Mouse (Mus musculus) hindbrain, embryonic 11.5 days (tissue): ENCODE measurements around the gene Il7r. TPM values are rescaled to one million over a fixed set of nuclear protein-coding genes. Genes with fewer than 3 reads are reported as not detected.
"Not testable (repeated sequence)": the region's sequence is repeated elsewhere in the genome, so short reads cannot be mapped to it uniquely, and the experiment has no call there.

ENCODE experiments used
- ATAC-seq: fragments of 200-750 bp; cut with Nextera tagmentation; 2 replicates; pipeline ENCODE4 v1.8.0; 2017; ENCODE audit warnings: mild to moderate bottlenecking, moderate TSS enrichment, moderate library complexity; ENCODE audit not compliant: low FRiP score
- DNase-seq: peaks from one replicate; pipeline ENCODE4 v3.0.0-alpha.2; 2015; ENCODE audit warnings: low spot score
- H3K27ac ChIP-seq: fragments of 300-500 bp; sonication (generic); 2 replicates; pipeline ENCODE4 v1.5.1; 2014; ENCODE audit warnings: mild to moderate bottlenecking, low read depth, low read length
- H3K27me3 ChIP-seq: fragments of 300-500 bp; sonication (generic); 2 replicates; pipeline ENCODE4 v1.6.1; 2014; ENCODE audit warnings: mild to moderate bottlenecking, low read length, moderate library complexity, mixed read lengths; ENCODE audit not compliant: control insufficient read depth, insufficient read depth
- H3K36me3 ChIP-seq: fragments of 300-500 bp; sonication (generic); 2 replicates; pipeline ENCODE4 v1.6.1; 2014; ENCODE audit warnings: mild to moderate bottlenecking, low read length, moderate library complexity, mixed read lengths; ENCODE audit not compliant: control insufficient read depth, insufficient read depth
- H3K4me1 ChIP-seq: fragments of 300-500 bp; sonication (generic); replicated peaks from 2 replicates; pipeline ENCODE4 v1.6.1; 2014; ENCODE audit warnings: low read length, mixed read lengths; ENCODE audit not compliant: control insufficient read depth, insufficient read depth
- H3K4me2 ChIP-seq: fragments of 300-500 bp; sonication (generic); replicated peaks from 2 replicates; pipeline ENCODE4 v1.6.1; 2014; ENCODE audit warnings: mild to moderate bottlenecking, low read depth, low read length
- H3K4me3 ChIP-seq: fragments of 300-500 bp; sonication (generic); 2 replicates; pipeline ENCODE4 v1.5.1; 2014; ENCODE audit warnings: low read depth, low read length
- H3K9ac ChIP-seq: fragments of 300-500 bp; sonication (generic); 2 replicates; pipeline ENCODE4 v1.6.1; 2014; ENCODE audit warnings: low read depth, low read length
- H3K9me3 ChIP-seq: fragments of 300-500 bp; sonication (generic); 2 replicates; pipeline ENCODE4 v1.6.1; 2016; ENCODE audit warnings: low read length; ENCODE audit not compliant: control insufficient read depth
- WGBS: fragments of 180-500 bp; shearing (Covaris S2); extraction: QIAGEN DNeasy Blood & Tissue Kit; methylation state at CpG from one replicate; pipeline ENCODE4 v1.1.7; 2014; 5-methylcytosine and 5-hydroxymethylcytosine counted together
- polyA plus RNA-seq: library from polyadenylated mRNA; unstranded; fragments of >200 nt; fragmentation: Nextera tagmentation; extraction: Ambion mirVana; gene quantifications from 2 replicates; pipeline ENCODE4 v1.2.1, GENCODE M21; 2014

Gene Il7r
- polyA plus RNA-seq, 1 experiment from 2014 or later, result 0.31 TPM

- not testable (repeated sequence) for DNase-seq, H3K4me2 ChIP-seq, H3K36me3 ChIP-seq, H3K9ac ChIP-seq, H3K4me1 ChIP-seq, H3K4me3 ChIP-seq, H3K9me3 ChIP-seq, H3K27me3 ChIP-seq, ATAC-seq, H3K27ac ChIP-seq
- 92% methylated on average over 14 of the region's 15 CpGs for WGBS
Measured at GRCm38 (mm10) chr15:9557264-9557663, 27.3 kb upstream of the Il7r start.

- ATAC-seq (no peak), DNase-seq (no peak)
- no peak overlapping the region for H3K27ac ChIP-seq
- no peaks in the 10 kb centered on the region for H3K36me3 ChIP-seq
- no peak overlapping the region for H3K4me3 ChIP-seq
- H3K27me3 ChIP-seq, result no peaks in the 10 kb centered on the region
- H3K9me3 ChIP-seq, result no peaks in the 10 kb centered on the region
- no peak overlapping the region for H3K4me2 ChIP-seq
- WGBS, result 96% methylated on average over 2 of the region's 2 CpGs
- H3K9ac ChIP-seq, result no peak overlapping the region
- H3K4me1 ChIP-seq, result no peaks in the 10 kb centered on the region
Measured at GRCm38 (mm10) chr15:9548951-9549350, 19.0 kb upstream of the Il7r start.

- Histone ChIP-seq H3K9ac (no peak overlapping the region), H3K36me3 (no peaks in the 10 kb centered on the region), H3K9me3 (no peaks in the 10 kb centered on the region), H3K27ac (no peak overlapping the region), H3K4me2 (no peak overlapping the region), H3K4me1 (no peaks in the 10 kb centered on the region), H3K4me3 (no peak overlapping the region), H3K27me3 (no peaks in the 10 kb centered on the region)
- DNase-seq (no peak), ATAC-seq (no peak)
- 86% methylated on average over 1 of the region's 1 CpGs for WGBS
Measured at GRCm38 (mm10) chr15:9535200-9535599, 5.2 kb upstream of the Il7r start.

GRCm38 (mm10) chr15:9533356-9533902 lies 3.5 kb upstream of the Il7r start:
- no peak overlapping the region for H3K4me3 ChIP-seq
- ATAC-seq (no peak), DNase-seq (no peak)
- 87% methylated on average over 3 of the region's 3 CpGs for WGBS
- H3K4me2 ChIP-seq, result no peak overlapping the region
- no peaks in the 10 kb centered on the region for H3K9me3 ChIP-seq
- H3K9ac ChIP-seq, result no peak overlapping the region
- no peak overlapping the region for H3K27ac ChIP-seq
- no peaks in the 10 kb centered on the region for H3K4me1 ChIP-seq
- H3K36me3 ChIP-seq, result no peaks in the 10 kb centered on the region
- H3K27me3 ChIP-seq, result no peaks in the 10 kb centered on the region

GRCm38 (mm10) chr15:9529646-9530045 lies 330 bp downstream of the Il7r start:
- DNase-seq (no peak), ATAC-seq (no peak)
- Histone ChIP-seq H3K4me1 (no peaks in the 10 kb centered on the region), H3K4me2 (no peak overlapping the region), H3K27ac (no peak overlapping the region), H3K36me3 (no peaks in the 10 kb centered on the region), H3K27me3 (no peaks in the 10 kb centered on the region), H3K9ac (no peak overlapping the region), H3K9me3 (no peaks in the 10 kb centered on the region), H3K4me3 (no peak overlapping the region)
- WGBS, result 80% methylated on average over 3 of the region's 3 CpGs

- no peak for DNase-seq
- no peaks in the 10 kb centered on the region for H3K9me3 ChIP-seq
- H3K27me3 ChIP-seq, result no peaks in the 10 kb centered on the region
- H3K27ac ChIP-seq, result no peak overlapping the region
- no peak overlapping the region for H3K4me2 ChIP-seq
- no peak for ATAC-seq
- no peaks in the 10 kb centered on the region for H3K36me3 ChIP-seq
- no peaks in the 10 kb centered on the region for H3K4me1 ChIP-seq
- H3K4me3 ChIP-seq, result no peak overlapping the region
- no peak overlapping the region for H3K9ac ChIP-seq
- WGBS, result 84% methylated on average over 3 of the region's 3 CpGs
Measured at GRCm38 (mm10) chr15:9528186-9528935, 1.6 kb downstream of the Il7r start.

- ATAC-seq, result no peak
- DNase-seq, result no peak
- H3K9ac ChIP-seq, result no peak overlapping the region
- H3K4me3 ChIP-seq, result no peak overlapping the region
- no peaks in the 10 kb centered on the region for H3K4me1 ChIP-seq
- H3K27me3 ChIP-seq, result no peaks in the 10 kb centered on the region
- no peak overlapping the region for H3K4me2 ChIP-seq
- H3K36me3 ChIP-seq, result no peaks in the 10 kb centered on the region
- no peaks in the 10 kb centered on the region for H3K9me3 ChIP-seq
- H3K27ac ChIP-seq, result no peak overlapping the region
Measured at GRCm38 (mm10) chr15:9526412-9526811, 3.6 kb downstream of the Il7r start.

GRCm38 (mm10) chr15:9524907-9525306 lies 5.1 kb downstream of the Il7r start:
- 87% methylated on average over 5 of the region's 5 CpGs for WGBS

GRCm38 (mm10) chr15:9523956-9524355 lies 6.0 kb downstream of the Il7r start:
- no peak overlapping the region for H3K9ac ChIP-seq
- no peak overlapping the region for H3K27ac ChIP-seq
- no peaks in the 10 kb centered on the region for H3K27me3 ChIP-seq
- H3K4me1 ChIP-seq, result no peaks in the 10 kb centered on the region
- H3K36me3 ChIP-seq, result no peaks in the 10 kb centered on the region
- H3K4me2 ChIP-seq, result no peak overlapping the region
- no peak for ATAC-seq
- WGBS, result 82% methylated on average over 5 of the region's 5 CpGs
- no peak for DNase-seq
- no peaks in the 10 kb centered on the region for H3K9me3 ChIP-seq
- H3K4me3 ChIP-seq, result no peak overlapping the region

More at GRCm38 (mm10) chr15:9524907-9525306, 5.1 kb downstream of the Il7r start:
- Histone ChIP-seq H3K27me3 (no peaks in the 10 kb centered on the region), H3K36me3 (no peaks in the 10 kb centered on the region), H3K9ac (no peak overlapping the region), H3K27ac (no peak overlapping the region), H3K9me3 (no peaks in the 10 kb centered on the region), H3K4me2 (no peak overlapping the region), H3K4me3 (no peak overlapping the region), H3K4me1 (no peaks in the 10 kb centered on the region)
- ATAC-seq, result no peak
- no peak for DNase-seq
